In genomic region chr14:105295820-105296582, GRCm38 (mm10) we compare ENCODE assay signal across 8 mouse cellular contexts. TPM values are rescaled to one million over a fixed set of nuclear protein-coding genes. Genes with fewer than 3 reads are reported as not detected.
DNase-seq lines count a peak whose midpoint lies in the region; ATAC-seq and TF ChIP-seq lines count a peak whose summit lies in the region.

No protein-coding gene starts in this region.

- H3K9ac ChIP-seq in neural tube, embryonic 12.5 days, result no peak overlapping the region
- no peak overlapping the region for H3K9ac ChIP-seq in neural tube, embryonic 14.5 days (replicated peaks; ENCODE audit: low read depth, low read length)

- 64% methylated on average over 6 of the region's 6 CpGs for WGBS in neural tube, embryonic 12.5 days
- WGBS in neural tube, embryonic 14.5 days, result 69% methylated on average over 6 of the region's 6 CpGs

- H3K36me3 ChIP-seq in neural tube, embryonic 12.5 days, result peaks cover 8% of the 10 kb centered on the region; the same call in 1 of the 2 replicates
- peaks cover 8% of the 10 kb centered on the region; the same call in 1 of the 2 replicates for H3K36me3 ChIP-seq in neural tube, embryonic 14.5 days (ENCODE audit: control insufficient read depth, insufficient read depth, low read length)

- no peak overlapping the region for H3K27ac ChIP-seq in gastrocnemius, adult 2 months
- no peak overlapping the region for H3K27ac ChIP-seq in neural tube, embryonic 12.5 days
- H3K27ac ChIP-seq in neural tube, embryonic 14.5 days (ENCODE audit: low read depth, low read length), result no peak overlapping the region

- no peak overlapping the region for H3K4me3 ChIP-seq in gastrocnemius, adult 2 months
- H3K4me3 ChIP-seq in neural tube, embryonic 12.5 days, result no peak overlapping the region
- H3K4me3 ChIP-seq in neural tube, embryonic 14.5 days (ENCODE audit: low read depth, low read length), result no peak overlapping the region

- intact Hi-C loops in gastrocnemius, adult 2 months (cut with DNase I), result loop anchor here (5.0 kb wide), 2 partner anchors 64 to 119 kb away; partner anchors contain the start of gene Rbm26

- no peak overlapping the region for H3K4me2 ChIP-seq in neural tube, embryonic 12.5 days (replicated peaks)
- H3K4me2 ChIP-seq in neural tube, embryonic 14.5 days (ENCODE audit: low read depth, low read length), result no peak overlapping the region

- TF ChIP-seq CTCF in gastrocnemius, adult 2 months (IDR thresholded peaks at IDR 0.05), result peak; percentile 79

- H3K27me3 ChIP-seq in neural tube, embryonic 12.5 days (replicated peaks), result no peaks in the 10 kb centered on the region
- H3K27me3 ChIP-seq in neural tube, embryonic 14.5 days (ENCODE audit: control insufficient read depth, insufficient read depth, low read length), result no peaks in the 10 kb centered on the region

- no peak for DNase-seq in gastrocnemius, adult 2 months
- no peak for DNase-seq in gastrocnemius, adult 8-10 months (ENCODE audit: low spot score in 2 of 2)
- no peak for DNase-seq in neural tube, embryonic 10.5 days (ENCODE audit: extremely low spot score, low spot score)
- no peak for DNase-seq in right cerebral cortex, postnatal 10 days (ENCODE audit: low spot score in 2 of 2)
- DNase-seq in heart, postnatal 4 days, result no peak

- ATAC-seq in neural tube, embryonic 12.5 days (ENCODE audit: low FRiP score, low read depth), result 0 out of 2 replicates have a peak, but pooled peaks have one; percentile 53
- peak; percentile 72 for ATAC-seq in granulocyte monocyte progenitor cell, adult 5-6 weeks (replicated peaks; ENCODE audit: poor library complexity, severe bottlenecking)
- peak; percentile 63; the same call in 1 of the 2 replicates for ATAC-seq in neural tube, embryonic 14.5 days (ENCODE audit: low read depth)

- H3K4me1 ChIP-seq in neural tube, embryonic 12.5 days, result no peaks in the 10 kb centered on the region
- no peaks in the 10 kb centered on the region for H3K4me1 ChIP-seq in neural tube, embryonic 14.5 days (ENCODE audit: control insufficient read depth, insufficient read depth, low read length)

- no peaks in the 10 kb centered on the region for H3K9me3 ChIP-seq in neural tube, embryonic 12.5 days
- no peaks in the 10 kb centered on the region for H3K9me3 ChIP-seq in neural tube, embryonic 14.5 days (ENCODE audit: control insufficient read depth, low read length)

RNA-seq across cellular contexts. Expression of gene Ndfip2, which starts 37.6 kb away (rescaled TPM):
- 10 to 100 TPM; 12.8 to 13.0 TPM for total RNA-seq in gastrocnemius, adult 2 months (2021)
- total RNA-seq in gastrocnemius, adult 8-10 months (2022), result 10 to 100 TPM; 10.4 to 13.7 (median 12.3) TPM
- polyA plus RNA-seq in neural tube, embryonic 12.5 days (2016; fragmentation: Nextera tagmentation; extraction: Ambion mirVana), result 93.7 and 99.9 TPM in 2 replicates
- total RNA-seq in granulocyte monocyte progenitor cell, adult 5-6 weeks (2014; fragmentation: Nextera tagmentation), result 16.8 and 18.2 TPM in 2 replicates
- 11.6 and 12.6 TPM in 2 replicates for total RNA-seq in granulocyte monocyte progenitor cell, adult 5-6 weeks (2017)
- 139 and 141 TPM in 2 replicates for polyA plus RNA-seq in neural tube, embryonic 14.5 days (2014; fragmentation: Nextera tagmentation; extraction: Ambion mirVana)
- 10 to 100 TPM; 33.9 to 35.4 TPM for total RNA-seq in heart, postnatal 4 days (2021)
